Mouse (Mus musculus): ENCODE measurements around the gene Babam2. TPM values are rescaled to one million over a fixed set of nuclear protein-coding genes. Genes with fewer than 3 reads are reported as not detected.

The Babam2 gene
- total and polyA plus RNA-seq, 3 experiments: 44.6 to 214 (median 65.0) TPM

DNA sequence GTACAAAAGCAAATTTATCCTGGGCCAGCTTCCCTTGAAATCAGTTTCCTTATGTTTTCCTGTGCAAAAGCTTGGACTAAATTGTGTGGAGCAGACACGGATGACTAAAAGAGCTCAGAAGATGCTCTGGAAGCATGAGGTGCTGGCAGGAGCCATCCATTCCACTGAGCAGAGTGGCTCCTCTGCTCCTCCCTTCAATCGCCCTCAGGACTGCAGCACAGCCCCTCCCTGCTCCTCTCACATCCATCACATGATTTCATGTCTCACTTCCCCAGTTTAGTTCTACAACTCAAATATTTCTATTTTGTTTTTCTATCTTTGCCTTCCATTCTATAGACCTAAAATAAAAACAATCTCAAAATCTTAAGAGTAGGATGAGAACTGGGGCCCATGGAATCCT is 26.3 kb upstream of the Babam2 start:
- DNase-seq (ENCODE audit: low spot score): no peak
- H3K9me3 ChIP-seq (replicated peaks): no peaks in the 10 kb centered on the region
- no peak overlapping the region for H3K4me3 ChIP-seq (ENCODE audit: low read depth, low read length)
- no peaks in the 10 kb centered on the region for H3K27me3 ChIP-seq (ENCODE audit: insufficient read depth, low read length)
- H3K4me1 ChIP-seq (ENCODE audit: insufficient read depth, low read depth, low read length): no peaks in the 10 kb centered on the region
- ATAC-seq (ENCODE audit: extremely low read depth, insufficient number of reproducible peaks, low FRiP score, poor library complexity, severe bottlenecking): no peak
- H3K36me3 ChIP-seq (replicated peaks): peaks cover 65% of the 10 kb centered on the region
- TF ChIP-seq GATA2 (IDR thresholded peaks at IDR 0.05; ENCODE audit: borderline replicate concordance, low read depth, low read length): no peak
- TF ChIP-seq CTCF (IDR thresholded peaks at IDR 0.05; ENCODE audit: low read depth, low read length): no peak
- no peak for TF ChIP-seq GATA1 (IDR thresholded peaks at IDR 0.05; ENCODE audit: borderline replicate concordance, low read length)
- TF ChIP-seq TAL1 (conservative IDR thresholded peaks at IDR 0.05; ENCODE audit: low read depth, low read length): no peak
- no peak for TF ChIP-seq POLR2AphosphoS5 (IDR thresholded peaks at IDR 0.05; ENCODE audit: insufficient replicate concordance, low read depth, low read length)

DNA sequence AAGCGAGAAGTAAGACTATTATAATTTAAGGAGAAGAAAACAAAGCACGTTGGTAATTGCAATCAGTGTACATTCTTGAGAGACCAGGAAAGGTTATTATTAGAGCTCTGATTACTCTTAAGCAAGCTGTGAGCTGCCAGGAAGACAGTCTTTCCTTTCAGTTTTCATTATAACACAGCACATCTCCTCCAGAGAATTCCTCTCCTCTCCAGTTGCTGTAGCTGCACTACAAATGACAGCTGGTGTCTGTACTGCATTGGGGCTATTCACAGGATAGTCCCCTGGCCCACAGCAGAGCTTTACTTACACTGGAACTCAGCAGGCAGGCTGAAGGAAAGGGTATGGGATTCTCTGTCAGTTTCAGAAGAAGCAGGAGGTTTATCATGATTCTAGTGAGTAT is 24.1 kb upstream of the Babam2 start:
- no peaks in the 10 kb centered on the region for H3K27me3 ChIP-seq (ENCODE audit: insufficient read depth, low read length)
- H3K4me3 ChIP-seq (ENCODE audit: low read depth, low read length): no peak overlapping the region
- H3K9me3 ChIP-seq (replicated peaks): no peaks in the 10 kb centered on the region
- 0 out of 2 replicates have a peak, but pooled peaks cover 2% of the 10 kb centered on the region for H3K4me1 ChIP-seq (ENCODE audit: insufficient read depth, low read depth, low read length)
- TF ChIP-seq POLR2AphosphoS5 (IDR thresholded peaks at IDR 0.05; ENCODE audit: insufficient replicate concordance, low read depth, low read length): no peak
- TF ChIP-seq CTCF (IDR thresholded peaks at IDR 0.05; ENCODE audit: low read depth, low read length): no peak
- TF ChIP-seq GATA1 (IDR thresholded peaks at IDR 0.05; ENCODE audit: borderline replicate concordance, low read length): no peak
- no peak for TF ChIP-seq TAL1 (conservative IDR thresholded peaks at IDR 0.05; ENCODE audit: low read depth, low read length)
- ATAC-seq (ENCODE audit: extremely low read depth, insufficient number of reproducible peaks, low FRiP score, poor library complexity, severe bottlenecking) (no peak), DNase-seq (ENCODE audit: low spot score) (no peak)
- peaks cover 52% of the 10 kb centered on the region for H3K36me3 ChIP-seq (replicated peaks)

DNA sequence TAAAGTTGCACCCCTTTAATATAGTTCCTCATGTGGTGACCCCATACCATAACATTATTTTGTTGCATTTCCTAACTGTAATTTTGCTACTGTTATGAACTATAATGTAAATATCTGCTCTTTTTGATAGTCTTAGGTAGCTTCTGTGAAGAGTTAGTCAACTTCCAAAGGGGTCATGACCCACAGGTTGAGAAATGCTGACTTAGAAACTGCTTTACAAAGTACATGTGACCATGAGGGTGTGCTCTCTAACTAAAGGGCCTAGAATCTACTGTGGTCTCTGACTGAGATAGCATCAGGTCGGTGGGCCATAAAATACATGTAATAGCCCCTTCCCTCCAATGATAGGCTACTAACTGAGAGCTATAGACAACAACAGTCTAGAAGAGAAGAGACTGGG is 19.5 kb upstream of the Babam2 start:
- TF ChIP-seq GATA2 (IDR thresholded peaks at IDR 0.05; ENCODE audit: borderline replicate concordance, low read depth, low read length) (no peak), GATA1 (IDR thresholded peaks at IDR 0.05; ENCODE audit: borderline replicate concordance, low read length) (no peak), POLR2AphosphoS5 (IDR thresholded peaks at IDR 0.05; ENCODE audit: insufficient replicate concordance, low read depth, low read length) (no peak), CTCF (IDR thresholded peaks at IDR 0.05; ENCODE audit: low read depth, low read length) (no peak), TAL1 (conservative IDR thresholded peaks at IDR 0.05; ENCODE audit: low read depth, low read length) (no peak)
- H3K36me3 ChIP-seq (replicated peaks): peaks cover 36% of the 10 kb centered on the region
- no peaks in the 10 kb centered on the region for H3K27me3 ChIP-seq (ENCODE audit: insufficient read depth, low read length)
- no peak overlapping the region for H3K4me3 ChIP-seq (ENCODE audit: low read depth, low read length)
- H3K9me3 ChIP-seq (replicated peaks): peaks cover 6% of the 10 kb centered on the region
- DNase-seq (ENCODE audit: low spot score): no peak
- ATAC-seq (ENCODE audit: extremely low read depth, insufficient number of reproducible peaks, low FRiP score, poor library complexity, severe bottlenecking): no peak
- H3K4me1 ChIP-seq (ENCODE audit: insufficient read depth, low read depth, low read length): peaks cover 4% of the 10 kb centered on the region; the same call in 1 of the 2 replicates

DNA sequence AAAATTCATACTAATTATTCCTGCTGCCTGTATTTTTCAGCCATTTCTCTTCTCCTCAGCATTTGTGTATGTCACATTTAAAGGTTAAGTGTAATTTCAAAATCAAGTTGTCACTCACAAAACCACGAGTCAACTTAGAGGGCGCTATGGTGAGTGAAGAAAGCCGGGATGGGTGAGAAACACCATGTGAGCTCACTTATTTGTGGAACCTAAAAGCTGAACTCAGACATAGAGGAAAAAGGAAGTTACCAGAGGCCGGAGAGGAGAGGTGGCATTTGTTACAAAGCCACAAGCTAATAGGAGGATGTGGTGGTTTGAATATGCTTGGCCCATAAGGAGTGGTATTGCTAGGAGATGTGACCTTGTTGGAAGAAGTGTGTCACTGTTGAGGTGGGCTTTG is 17.3 kb upstream of the Babam2 start:
- DNase-seq (ENCODE audit: low spot score) (no peak), ATAC-seq (ENCODE audit: extremely low read depth, insufficient number of reproducible peaks, low FRiP score, poor library complexity, severe bottlenecking) (no peak)
- H3K4me3 ChIP-seq (ENCODE audit: low read depth, low read length): no peak overlapping the region
- TF ChIP-seq GATA2 (IDR thresholded peaks at IDR 0.05; ENCODE audit: borderline replicate concordance, low read depth, low read length) (no peak), CTCF (IDR thresholded peaks at IDR 0.05; ENCODE audit: low read depth, low read length) (no peak), GATA1 (IDR thresholded peaks at IDR 0.05; ENCODE audit: borderline replicate concordance, low read length) (no peak), POLR2AphosphoS5 (IDR thresholded peaks at IDR 0.05; ENCODE audit: insufficient replicate concordance, low read depth, low read length) (no peak), TAL1 (conservative IDR thresholded peaks at IDR 0.05; ENCODE audit: low read depth, low read length) (no peak)
- peaks cover 28% of the 10 kb centered on the region for H3K36me3 ChIP-seq (replicated peaks)
- H3K9me3 ChIP-seq (replicated peaks): peaks cover 6% of the 10 kb centered on the region
- H3K4me1 ChIP-seq (ENCODE audit: insufficient read depth, low read depth, low read length): peaks cover 7% of the 10 kb centered on the region; the same call in 1 of the 2 replicates
- H3K27me3 ChIP-seq (ENCODE audit: insufficient read depth, low read length): no peaks in the 10 kb centered on the region

DNA sequence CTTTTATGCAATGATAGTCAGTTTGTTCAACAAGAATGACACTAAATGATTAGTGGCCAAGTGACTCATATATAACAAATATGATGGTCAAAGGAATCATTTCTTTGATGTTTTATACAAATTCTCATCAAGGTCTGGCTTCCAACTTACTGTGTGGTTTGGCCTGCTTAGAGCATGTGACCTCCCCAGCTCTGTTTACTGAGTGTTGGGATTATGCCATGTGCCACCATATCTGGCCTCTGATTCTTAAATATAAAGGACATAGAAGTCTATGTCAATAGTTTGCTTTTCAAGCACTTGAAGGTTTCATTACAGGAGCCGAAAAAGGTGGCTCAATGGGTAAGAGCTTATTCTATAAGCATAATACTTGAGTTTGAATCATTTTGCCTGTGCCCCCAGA is 15.2 kb upstream of the Babam2 start:
- peaks cover 22% of the 10 kb centered on the region for H3K4me1 ChIP-seq (ENCODE audit: insufficient read depth, low read depth, low read length)
- H3K9me3 ChIP-seq (replicated peaks): peaks cover 6% of the 10 kb centered on the region
- no peak overlapping the region for H3K4me3 ChIP-seq (ENCODE audit: low read depth, low read length)
- ATAC-seq (ENCODE audit: extremely low read depth, insufficient number of reproducible peaks, low FRiP score, poor library complexity, severe bottlenecking) (no peak), DNase-seq (ENCODE audit: low spot score) (no peak)
- no peak for TF ChIP-seq TAL1 (conservative IDR thresholded peaks at IDR 0.05; ENCODE audit: low read depth, low read length)
- no peak for TF ChIP-seq GATA1 (IDR thresholded peaks at IDR 0.05; ENCODE audit: borderline replicate concordance, low read length)
- no peak for TF ChIP-seq POLR2AphosphoS5 (IDR thresholded peaks at IDR 0.05; ENCODE audit: insufficient replicate concordance, low read depth, low read length)
- TF ChIP-seq GATA2 (IDR thresholded peaks at IDR 0.05; ENCODE audit: borderline replicate concordance, low read depth, low read length): no peak
- TF ChIP-seq CTCF (IDR thresholded peaks at IDR 0.05; ENCODE audit: low read depth, low read length): no peak
- H3K36me3 ChIP-seq (replicated peaks): peaks cover 21% of the 10 kb centered on the region
- H3K27me3 ChIP-seq (ENCODE audit: insufficient read depth, low read length): no peaks in the 10 kb centered on the region

DNA sequence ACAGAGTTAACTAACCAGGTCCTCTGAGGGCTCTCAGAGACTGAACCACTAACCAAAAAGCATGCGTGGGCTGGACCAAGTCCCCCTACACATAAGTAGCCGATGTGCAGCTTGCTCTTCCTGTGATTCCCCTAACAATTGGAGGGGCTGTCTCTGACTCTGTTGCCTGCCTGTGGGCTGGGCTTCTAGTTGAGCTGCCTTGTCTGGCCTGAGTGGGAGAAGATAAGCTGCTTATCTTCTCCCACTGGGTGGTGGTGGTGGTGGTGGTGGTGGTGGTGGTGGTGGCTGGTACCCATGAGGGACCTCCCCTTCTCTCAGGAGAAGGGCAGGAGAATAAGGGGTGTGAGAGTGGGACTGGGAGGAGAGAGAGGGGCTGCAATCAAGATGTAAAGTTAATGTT is 11.4 kb upstream of the Babam2 start:
- peaks cover 11% of the 10 kb centered on the region for H3K36me3 ChIP-seq (replicated peaks)
- DNase-seq (ENCODE audit: low spot score) (peak; percentile 13), ATAC-seq (ENCODE audit: extremely low read depth, insufficient number of reproducible peaks, low FRiP score, poor library complexity, severe bottlenecking) (peak; percentile 95)
- peak overlapping the region; percentile 33; the same call in 1 of the 2 replicates for H3K4me3 ChIP-seq (ENCODE audit: low read depth, low read length)
- peaks cover 33% of the 10 kb centered on the region for H3K4me1 ChIP-seq (ENCODE audit: insufficient read depth, low read depth, low read length)
- no peaks in the 10 kb centered on the region for H3K27me3 ChIP-seq (ENCODE audit: insufficient read depth, low read length)
- TF ChIP-seq GATA2 (IDR thresholded peaks at IDR 0.05; ENCODE audit: borderline replicate concordance, low read depth, low read length): no peak
- no peak for TF ChIP-seq GATA1 (IDR thresholded peaks at IDR 0.05; ENCODE audit: borderline replicate concordance, low read length)
- TF ChIP-seq TAL1 (conservative IDR thresholded peaks at IDR 0.05; ENCODE audit: low read depth, low read length): peak; percentile 78
- TF ChIP-seq POLR2AphosphoS5 (IDR thresholded peaks at IDR 0.05; ENCODE audit: insufficient replicate concordance, low read depth, low read length): no peak
- H3K9me3 ChIP-seq (replicated peaks): no peaks in the 10 kb centered on the region
